Mouse (Mus musculus): Measurements from ENCODE around the gene Flt1. TPM values are rescaled to one million over a fixed set of nuclear protein-coding genes. Genes with fewer than 3 reads are reported as not detected.

Gene Flt1
- total RNA-seq (2012; rRNA removed), result 0.08 TPM in 1 of 2 replicates, not detected in the other
- polyA plus RNA-seq (2012; ENCODE audit: insufficient read depth in 1 of 2, insufficient read length in 2 of 2, low read depth in 1 of 2, low replicate concordance in 2 of 2, missing spikeins in 1 of 2), result under 1 TPM in 1 of 2 experiments, not detected in 1; 0.03 TPM

GRCm38 (mm10) chr5:147725831-147726700 lies at the start of gene Flt1:
TSS of gene Flt1 (minus strand) at chr5:147726011.
- no peaks in the 10 kb centered on the region for H3K36me3 ChIP-seq (ENCODE audit: control insufficient read depth in 1 of 2, insufficient read depth in 2 of 2, low read length in 2 of 2)
- H3K27ac ChIP-seq (ENCODE audit: control insufficient read depth, low read depth, low read length), result no peak within 1 kb of the TSS
- H3K4me1 ChIP-seq (ENCODE audit: control insufficient read depth in 1 of 2, insufficient read depth in 2 of 2, low read length in 2 of 2), result peaks cover 0 to 3% of the 10 kb centered on the region in 2 experiments; a peak in 1 of 4 replicates
- H3K9ac ChIP-seq (ENCODE audit: control insufficient read depth, low read depth, low read length, poor library complexity, severe bottlenecking), result no peak within 1 kb of the TSS
- TF ChIP-seq HCFC1 (IDR thresholded peaks at IDR 0.05; ENCODE audit: low read depth, low read length) (no peak), POLR2A (IDR thresholded peaks at IDR 0.05; ENCODE audit: control insufficient read depth in 1 of 2, insufficient read depth in 1 of 2, low read depth in 1 of 2, low read length in 2 of 2, poor library complexity in 1 of 2) (0 out of 4 replicates have a peak, but pooled peaks of 1 of the 2 experiments have one; percentile 11)
- H3K27me3 ChIP-seq (ENCODE audit: control insufficient read depth in 1 of 2, insufficient read depth in 2 of 2, low read length in 2 of 2), result no peaks in the 10 kb centered on the region
- DNase-seq (ENCODE audit: low read depth, low spot score), result no peak
- H3K9me3 ChIP-seq (replicated peaks; ENCODE audit: insufficient read depth, low read length), result no peaks in the 10 kb centered on the region
- no peak within 1 kb of the TSS for H3K4me3 ChIP-seq (ENCODE audit: control insufficient read depth in 1 of 2, insufficient read depth in 1 of 2, low read depth in 2 of 2, low read length in 2 of 2)
- H3K79me2 ChIP-seq (ENCODE audit: control insufficient read depth, insufficient read depth, low read length, poor library complexity), result no peaks in the 10 kb centered on the region

GRCm38 (mm10) chr5:147775222-147775621 lies 49.4 kb upstream of the Flt1 start:
- no peak for DNase-seq (ENCODE audit: low read depth, low spot score)
- no peaks in the 10 kb centered on the region for H3K36me3 ChIP-seq (ENCODE audit: control insufficient read depth in 1 of 2, insufficient read depth in 2 of 2, low read length in 2 of 2)
- H3K4me1 ChIP-seq (ENCODE audit: control insufficient read depth in 1 of 2, insufficient read depth in 2 of 2, low read length in 2 of 2), result no peaks in the 10 kb centered on the region
- H3K79me2 ChIP-seq (ENCODE audit: control insufficient read depth, insufficient read depth, low read length, poor library complexity), result no peaks in the 10 kb centered on the region
- H3K4me3 ChIP-seq (ENCODE audit: control insufficient read depth in 1 of 2, insufficient read depth in 1 of 2, low read depth in 2 of 2, low read length in 2 of 2), result no peak overlapping the region
- H3K9me3 ChIP-seq (replicated peaks; ENCODE audit: insufficient read depth, low read length), result no peaks in the 10 kb centered on the region
- H3K27ac ChIP-seq (ENCODE audit: control insufficient read depth, low read depth, low read length), result no peak overlapping the region
- H3K9ac ChIP-seq (ENCODE audit: control insufficient read depth, low read depth, low read length, poor library complexity, severe bottlenecking), result no peak overlapping the region
- no peaks in the 10 kb centered on the region for H3K27me3 ChIP-seq (ENCODE audit: control insufficient read depth in 1 of 2, insufficient read depth in 2 of 2, low read length in 2 of 2)
- no peak for TF ChIP-seq ZMIZ1 (IDR thresholded peaks at IDR 0.05; ENCODE audit: low read depth, low read length)
- TF ChIP-seq USF2 (IDR thresholded peaks at IDR 0.05; ENCODE audit: borderline replicate concordance in 1 of 2, insufficient read depth in 1 of 2, low read depth in 1 of 2, low read length in 2 of 2), result no peak
- TF ChIP-seq SMC3 (IDR thresholded peaks at IDR 0.05; ENCODE audit: low read depth, low read length), result no peak
- no peak for TF ChIP-seq MAZ (IDR thresholded peaks at IDR 0.05; ENCODE audit: low read depth, low read length)
- TF ChIP-seq RAD21 (IDR thresholded peaks at IDR 0.05; ENCODE audit: low read depth, low read length), result no peak
- TF ChIP-seq POLR2AphosphoS2 (IDR thresholded peaks at IDR 0.05; ENCODE audit: low read length), result no peak
- no peak for TF ChIP-seq TCF12 (IDR thresholded peaks at IDR 0.05; ENCODE audit: low read depth, low read length)
- no peak for TF ChIP-seq NELFE (IDR thresholded peaks at IDR 0.05; ENCODE audit: low read depth, low read length)
- no peak for TF ChIP-seq CHD2 (IDR thresholded peaks at IDR 0.05; ENCODE audit: low read length)

- Histone ChIP-seq H3K9ac (ENCODE audit: control insufficient read depth, low read depth, low read length, poor library complexity, severe bottlenecking) (no peak overlapping the region), H3K4me1 (ENCODE audit: control insufficient read depth in 1 of 2, insufficient read depth in 2 of 2, low read length in 2 of 2) (peaks cover 0 to 3% of the 10 kb centered on the region in 2 experiments; a peak in 2 of 4 replicates), H3K36me3 (ENCODE audit: control insufficient read depth in 1 of 2, insufficient read depth in 2 of 2, low read length in 2 of 2) (no peaks in the 10 kb centered on the region), H3K4me3 (ENCODE audit: control insufficient read depth in 1 of 2, insufficient read depth in 1 of 2, low read depth in 2 of 2, low read length in 2 of 2) (no peak overlapping the region), H3K9me3 (replicated peaks; ENCODE audit: insufficient read depth, low read length) (no peaks in the 10 kb centered on the region), H3K27ac (ENCODE audit: control insufficient read depth, low read depth, low read length) (no peak overlapping the region), H3K79me2 (ENCODE audit: control insufficient read depth, insufficient read depth, low read length, poor library complexity) (no peaks in the 10 kb centered on the region), H3K27me3 (ENCODE audit: control insufficient read depth in 1 of 2, insufficient read depth in 2 of 2, low read length in 2 of 2) (no peaks in the 10 kb centered on the region; a peak in 1 of 4 replicates)
- DNase-seq (ENCODE audit: low read depth, low spot score), result no peak
- no peak for TF ChIP-seq TBP (IDR thresholded peaks at IDR 0.05; ENCODE audit: low read depth, low read length)
- TF ChIP-seq BHLHE40 (IDR thresholded peaks at IDR 0.05; ENCODE audit: borderline replicate concordance, low read depth, low read length), result no peak
- no peak for TF ChIP-seq RAD21 (IDR thresholded peaks at IDR 0.05; ENCODE audit: low read depth, low read length)
- no peak for TF ChIP-seq ELF1 (IDR thresholded peaks at IDR 0.05; ENCODE audit: low read depth, low read length)
- TF ChIP-seq MEF2A (IDR thresholded peaks at IDR 0.05; ENCODE audit: extremely low read depth, insufficient replicate concordance, low read depth, low read length, poor library complexity, severe bottlenecking), result no peak
- TF ChIP-seq MAFK (IDR thresholded peaks at IDR 0.05; ENCODE audit: borderline replicate concordance, low read depth, low read length), result no peak
- TF ChIP-seq POLR2AphosphoS5 (IDR thresholded peaks at IDR 0.05; ENCODE audit: borderline replicate concordance, low read depth, low read length), result no peak
Observed at GRCm38 (mm10) chr5:147769918-147770317, 44.1 kb upstream of the Flt1 start.

Data from MEL (cell line).